Comparison of ENCODE assay signal across 18 mouse cellular contexts in genomic region chr3:95319701-95320625, GRCm38 (mm10). TPM values are rescaled to one million over a fixed set of nuclear protein-coding genes. Genes with fewer than 3 reads are reported as not detected.
A peak's percentile ranks its signal among the peaks of the same experiment; 100 is the strongest.
DNase-seq lines count a peak whose midpoint lies in the region; ATAC-seq and TF ChIP-seq lines count a peak whose summit lies in the region.
"Had no signal": no experiment of that assay in that cellular context is flagged by ENCODE, and none has a peak within 500 bp of the region (broad histone marks: within the 10 kb centered on the region; RNA-seq: fewer than 3 reads in every experiment).

No protein-coding gene starts in this region.

- TF ChIP-seq POLR2A in liver, adult 2 months (IDR thresholded peaks at IDR 0.05; ENCODE audit: extremely low read depth, insufficient read depth, low read length): no peak
- TF ChIP-seq POLR2A in myocyte (IDR thresholded peaks at IDR 0.05; ENCODE audit: insufficient read length, low read depth): no peak

- no peak for DNase-seq in hindbrain, embryonic 10.5 days (ENCODE audit: low spot score)
- no peak for DNase-seq in hindbrain, embryonic 11.5 days (ENCODE audit: low spot score)
- peak; percentile 97 for DNase-seq in liver, adult 2 months (ENCODE audit: extremely low read depth, low read depth, low spot score)
- DNase-seq in liver, embryonic 14.5 days (ENCODE audit: low read depth in 3 of 3, low spot score in 3 of 3): no peak
- no peak for DNase-seq in T-cell, adult 2 months (ENCODE audit: low spot score)
- DNase-seq: cerebellum, adult 8-10 months; heart, adult 2 months; kidney, adult 9 months; kidney, postnatal 25 days; right cerebral cortex, postnatal 4 days; thymus, postnatal 14 days had no signal

- TF ChIP-seq EP300 in liver, embryonic 14.5 days (IDR thresholded peaks at IDR 0.05; ENCODE audit: low read depth): no peak

- no peak overlapping the region for H3K4me3 ChIP-seq in hindbrain, embryonic 10.5 days
- H3K4me3 ChIP-seq in hindbrain, embryonic 11.5 days (ENCODE audit: low read depth, low read length): no peak overlapping the region
- H3K4me3 ChIP-seq in liver, adult 2 months (ENCODE audit: insufficient read depth, low read depth, low read length): peak overlapping the region; percentile 5; the same call in 1 of the 2 replicates
- H3K4me3 ChIP-seq in liver, embryonic 12.5 days: no peak overlapping the region
- no peak overlapping the region for H3K4me3 ChIP-seq in liver, embryonic 14.5 days (ENCODE audit: insufficient read depth in 1 of 2, low read depth in 2 of 2, low read length in 2 of 2)
- H3K4me3 ChIP-seq in myocyte: no peak overlapping the region
- H3K4me3 ChIP-seq: embryonic facial prominence, embryonic 10.5 days; heart, adult 2 months; heart, embryonic 15.5 days; limb, embryonic 10.5 days had no signal

- no peak for ATAC-seq in hindbrain, embryonic 11.5 days (ENCODE audit: low FRiP score)
- ATAC-seq in liver, embryonic 12.5 days: no peak
- no peak for ATAC-seq in liver, embryonic 14.5 days (ENCODE audit: insufficient read depth)
- ATAC-seq: inflammation-experienced regulatory T-cells, adult 6 months; midbrain, embryonic 16.5 days had no signal

- H3K9ac ChIP-seq in hindbrain, embryonic 11.5 days (ENCODE audit: low read depth, low read length): no peak overlapping the region
- H3K9ac ChIP-seq in liver, adult 2 months (ENCODE audit: low read depth, low read length): peak overlapping the region; percentile 70
- no peak overlapping the region for H3K9ac ChIP-seq in liver, embryonic 12.5 days
- H3K9ac ChIP-seq in liver, embryonic 14.5 days (replicated peaks): no peak overlapping the region
- H3K9ac ChIP-seq: heart, embryonic 15.5 days had no signal

- no peak overlapping the region for H3K4me2 ChIP-seq in hindbrain, embryonic 11.5 days (replicated peaks; ENCODE audit: low read depth, low read length)
- H3K4me2 ChIP-seq in liver, embryonic 12.5 days: no peak overlapping the region
- peak overlapping the region; percentile 44 for H3K4me2 ChIP-seq in liver, embryonic 14.5 days (ENCODE audit: low read depth)
- no peak overlapping the region for H3K4me2 ChIP-seq in myocyte (ENCODE audit: low read depth)
- H3K4me2 ChIP-seq: heart, embryonic 15.5 days had no signal

- 67% methylated on average over 12 of the region's 12 CpGs for WGBS in hindbrain, embryonic 10.5 days
- WGBS in hindbrain, embryonic 11.5 days: 68% methylated on average over 12 of the region's 12 CpGs
- 28% methylated on average over 12 of the region's 12 CpGs for WGBS in liver, adult 2 months
- 73% methylated on average over 12 of the region's 12 CpGs for WGBS in liver, embryonic 12.5 days (ENCODE audit: insufficient replicate concordance)
- whole genome bisulfite sequencing in liver, embryonic 14.5 days (ENCODE audit: insufficient replicate concordance): 66% methylated on average over 12 of the region's 12 CpGs

- H3K27me3 ChIP-seq in hindbrain, embryonic 10.5 days (ENCODE audit: insufficient read depth, poor library complexity, severe bottlenecking): no peaks in the 10 kb centered on the region
- H3K27me3 ChIP-seq in hindbrain, embryonic 11.5 days (ENCODE audit: control insufficient read depth, insufficient read depth, low read length): no peaks in the 10 kb centered on the region
- H3K27me3 ChIP-seq in liver, adult 2 months (ENCODE audit: control insufficient read depth, insufficient read depth, low read length): no peaks in the 10 kb centered on the region
- H3K27me3 ChIP-seq in liver, embryonic 12.5 days (replicated peaks): no peaks in the 10 kb centered on the region
- no peaks in the 10 kb centered on the region for H3K27me3 ChIP-seq in liver, embryonic 14.5 days (ENCODE audit: control insufficient read depth, insufficient read depth, low read length)
- no peaks in the 10 kb centered on the region for H3K27me3 ChIP-seq in myocyte (ENCODE audit: control insufficient read depth, insufficient read depth, insufficient read length)
- H3K27me3 ChIP-seq: heart, embryonic 15.5 days had no signal

- peak overlapping the region; percentile 51 for H3K27ac ChIP-seq in hindbrain, embryonic 10.5 days
- H3K27ac ChIP-seq in hindbrain, embryonic 11.5 days (ENCODE audit: low read depth, low read length): no peak overlapping the region
- H3K27ac ChIP-seq in liver, adult 2 months (replicated peaks; ENCODE audit: insufficient read depth, low read depth, low read length): peak overlapping the region; percentile 92
- no peak overlapping the region for H3K27ac ChIP-seq in liver, embryonic 12.5 days
- no peak overlapping the region for H3K27ac ChIP-seq in liver, embryonic 14.5 days
- H3K27ac ChIP-seq: embryonic facial prominence, embryonic 10.5 days; heart, adult 2 months; limb, embryonic 10.5 days had no signal

- peaks cover 59% of the 10 kb centered on the region for H3K36me3 ChIP-seq in hindbrain, embryonic 10.5 days
- peaks cover 23% of the 10 kb centered on the region for H3K36me3 ChIP-seq in hindbrain, embryonic 11.5 days (ENCODE audit: control insufficient read depth, insufficient read depth, low read length)
- H3K36me3 ChIP-seq in liver, adult 2 months (ENCODE audit: control insufficient read depth, insufficient read depth, low read length): peaks cover 46% of the 10 kb centered on the region
- peaks cover 72% of the 10 kb centered on the region for H3K36me3 ChIP-seq in liver, embryonic 12.5 days
- H3K36me3 ChIP-seq in liver, embryonic 14.5 days (replicated peaks; ENCODE audit: control insufficient read depth, insufficient read depth, low read depth): peaks cover 52% of the 10 kb centered on the region
- H3K36me3 ChIP-seq in myocyte (ENCODE audit: control insufficient read depth, insufficient read depth): peaks cover 54% of the 10 kb centered on the region

- no peak overlapping the region for H3ac ChIP-seq in myocyte (ENCODE audit: control insufficient read depth, insufficient read length)

- peaks cover 31% of the 10 kb centered on the region; the same call in 1 of the 2 replicates for H3K79me2 ChIP-seq in liver, adult 2 months (ENCODE audit: control insufficient read depth, insufficient read depth, low read length)
- H3K79me2 ChIP-seq in myocyte (ENCODE audit: control insufficient read depth, insufficient read depth): peaks cover 52% of the 10 kb centered on the region

- no peaks in the 10 kb centered on the region for H3K9me3 ChIP-seq in hindbrain, embryonic 10.5 days
- H3K9me3 ChIP-seq in hindbrain, embryonic 11.5 days (ENCODE audit: control insufficient read depth, low read length): no peaks in the 10 kb centered on the region
- no peaks in the 10 kb centered on the region for H3K9me3 ChIP-seq in liver, embryonic 12.5 days (replicated peaks)
- no peaks in the 10 kb centered on the region for H3K9me3 ChIP-seq in liver, embryonic 14.5 days (ENCODE audit: control insufficient read depth, low read length)
- H3K9me3 ChIP-seq: embryonic facial prominence, embryonic 10.5 days; heart, embryonic 15.5 days; limb, embryonic 10.5 days had no signal

- TF ChIP-seq CTCF in liver, adult 2 months (IDR thresholded peaks at IDR 0.05; ENCODE audit: low read depth, low read length): no peak
- no peak for TF ChIP-seq CTCF in liver, embryonic 14.5 days (IDR thresholded peaks at IDR 0.05; ENCODE audit: low read depth)

- peaks cover 48% of the 10 kb centered on the region for H3K4me1 ChIP-seq in hindbrain, embryonic 10.5 days (replicated peaks)
- peaks cover 14% of the 10 kb centered on the region for H3K4me1 ChIP-seq in hindbrain, embryonic 11.5 days (replicated peaks; ENCODE audit: control insufficient read depth, insufficient read depth, low read length)
- peaks cover 44% of the 10 kb centered on the region for H3K4me1 ChIP-seq in liver, adult 2 months (ENCODE audit: control insufficient read depth, insufficient read depth, low read length)
- peaks cover 43% of the 10 kb centered on the region for H3K4me1 ChIP-seq in liver, embryonic 12.5 days
- peaks cover 14 to 26% of the 10 kb centered on the region in 2 experiments for H3K4me1 ChIP-seq in liver, embryonic 14.5 days (replicated peaks; ENCODE audit: control insufficient read depth in 2 of 2, insufficient read depth in 2 of 2, low read length in 1 of 2)

RNA-seq across cellular contexts. Expression of gene Cers2, which starts 5.4 kb away (rescaled TPM):
- polyA plus RNA-seq in hindbrain, embryonic 10.5 days (2016; fragmentation: Nextera tagmentation; extraction: Ambion mirVana): 116 and 123 TPM in 2 replicates
- 101 and 105 TPM in 2 replicates for polyA plus RNA-seq in hindbrain, embryonic 11.5 days (2014; fragmentation: Nextera tagmentation; extraction: Ambion mirVana)
- total RNA-seq in liver, adult 2 months (2014; rRNA removed): 283 and 284 TPM in 2 replicates
- 266 and 271 TPM in 2 replicates for polyA plus RNA-seq in liver, adult 2 months (2012; rRNA removed)
- 134 and 135 TPM in 2 replicates for polyA plus RNA-seq in liver, embryonic 12.5 days (2016; fragmentation: Nextera tagmentation; extraction: Ambion mirVana)
- polyA plus RNA-seq in liver, embryonic 14.5 days (2012; rRNA removed): 55.1 and 63.8 TPM in 2 replicates
- 80.2 and 88.2 TPM in 2 replicates for polyA plus RNA-seq in liver, embryonic 14.5 days (2014; fragmentation: Nextera tagmentation; extraction: Ambion mirVana)
- 116 TPM for polyA plus RNA-seq in myocyte (2012; fragmentation: generic; extraction: Trizol)

RNA-seq across cellular contexts. Expression of gene Anxa9, which starts 13.0 kb away (rescaled TPM):
- 2.0 and 2.1 TPM in 2 replicates for polyA plus RNA-seq in hindbrain, embryonic 10.5 days (2016; fragmentation: Nextera tagmentation; extraction: Ambion mirVana)
- polyA plus RNA-seq in hindbrain, embryonic 11.5 days (2014; fragmentation: Nextera tagmentation; extraction: Ambion mirVana): 1.6 and 2.1 TPM in 2 replicates
- total RNA-seq in liver, adult 2 months (2014; rRNA removed): 0.54 and 0.55 TPM in 2 replicates
- polyA plus RNA-seq in liver, adult 2 months (2012; rRNA removed): 0.47 and 0.91 TPM in 2 replicates
- 3.1 and 4.6 TPM in 2 replicates for polyA plus RNA-seq in liver, embryonic 12.5 days (2016; fragmentation: Nextera tagmentation; extraction: Ambion mirVana)
- polyA plus RNA-seq in liver, embryonic 14.5 days (2012; rRNA removed): 2.5 and 2.6 TPM in 2 replicates
- 2.8 and 3.8 TPM in 2 replicates for polyA plus RNA-seq in liver, embryonic 14.5 days (2014; fragmentation: Nextera tagmentation; extraction: Ambion mirVana)
- polyA plus RNA-seq in myocyte (2012; fragmentation: generic; extraction: Trizol): 1.5 TPM

RNA-seq across cellular contexts. Expression of gene Setdb1, which starts 37.0 kb away (rescaled TPM):
- polyA plus RNA-seq in hindbrain, embryonic 10.5 days (2016; fragmentation: Nextera tagmentation; extraction: Ambion mirVana): 51.7 and 54.4 TPM in 2 replicates
- polyA plus RNA-seq in hindbrain, embryonic 11.5 days (2014; fragmentation: Nextera tagmentation; extraction: Ambion mirVana): 58.6 and 63.2 TPM in 2 replicates
- total RNA-seq in liver, adult 2 months (2014; rRNA removed): 13.3 and 15.7 TPM in 2 replicates
- polyA plus RNA-seq in liver, adult 2 months (2012; rRNA removed): 6.3 and 8.6 TPM in 2 replicates
- polyA plus RNA-seq in liver, embryonic 12.5 days (2016; fragmentation: Nextera tagmentation; extraction: Ambion mirVana): 31.0 and 31.6 TPM in 2 replicates
- polyA plus RNA-seq in liver, embryonic 14.5 days (2012; rRNA removed): 11.2 and 14.1 TPM in 2 replicates
- polyA plus RNA-seq in liver, embryonic 14.5 days (2014; fragmentation: Nextera tagmentation; extraction: Ambion mirVana): 13.4 and 15.2 TPM in 2 replicates
- polyA plus RNA-seq in myocyte (2012; fragmentation: generic; extraction: Trizol): 11.5 TPM

RNA-seq across cellular contexts. Expression of gene Prune1, which starts 38.1 kb away (rescaled TPM):
- 28.2 and 28.6 TPM in 2 replicates for polyA plus RNA-seq in hindbrain, embryonic 10.5 days (2016; fragmentation: Nextera tagmentation; extraction: Ambion mirVana)
- 31.0 and 31.3 TPM in 2 replicates for polyA plus RNA-seq in hindbrain, embryonic 11.5 days (2014; fragmentation: Nextera tagmentation; extraction: Ambion mirVana)
- total RNA-seq in liver, adult 2 months (2014; rRNA removed): 7.6 and 7.8 TPM in 2 replicates
- polyA plus RNA-seq in liver, adult 2 months (2012; rRNA removed): 11.3 and 12.8 TPM in 2 replicates
- 11.8 and 12.1 TPM in 2 replicates for polyA plus RNA-seq in liver, embryonic 12.5 days (2016; fragmentation: Nextera tagmentation; extraction: Ambion mirVana)
- polyA plus RNA-seq in liver, embryonic 14.5 days (2012; rRNA removed): 8.0 TPM in 2 replicates
- polyA plus RNA-seq in liver, embryonic 14.5 days (2014; fragmentation: Nextera tagmentation; extraction: Ambion mirVana): 6.8 and 7.3 TPM in 2 replicates
- 43.1 TPM for polyA plus RNA-seq in myocyte (2012; fragmentation: generic; extraction: Trizol)

RNA-seq across cellular contexts. Expression of gene Mindy1, which starts 38.8 kb away (rescaled TPM):
- 33.9 and 44.1 TPM in 2 replicates for polyA plus RNA-seq in hindbrain, embryonic 10.5 days (2016; fragmentation: Nextera tagmentation; extraction: Ambion mirVana)
- 42.2 and 46.5 TPM in 2 replicates for polyA plus RNA-seq in hindbrain, embryonic 11.5 days (2014; fragmentation: Nextera tagmentation; extraction: Ambion mirVana)
- 56.6 and 63.6 TPM in 2 replicates for total RNA-seq in liver, adult 2 months (2014; rRNA removed)
- polyA plus RNA-seq in liver, adult 2 months (2012; rRNA removed): 122 and 137 TPM in 2 replicates
- polyA plus RNA-seq in liver, embryonic 12.5 days (2016; fragmentation: Nextera tagmentation; extraction: Ambion mirVana): 18.8 and 22.5 TPM in 2 replicates
- polyA plus RNA-seq in liver, embryonic 14.5 days (2012; rRNA removed): 13.2 and 13.6 TPM in 2 replicates
- polyA plus RNA-seq in liver, embryonic 14.5 days (2014; fragmentation: Nextera tagmentation; extraction: Ambion mirVana): 16.1 and 16.8 TPM in 2 replicates
- 33.3 TPM for polyA plus RNA-seq in myocyte (2012; fragmentation: generic; extraction: Trizol)

Comparison
In these comparisons a context has a peak if more than half of its experiments do, and no peak if none do; other contexts are left out.
1. H3K27ac ChIP-seq: peak in hindbrain, embryonic 10.5 days (single experiment) and liver, adult 2 months (single experiment); none in hindbrain, embryonic 11.5 days (single experiment), liver, embryonic 12.5 days (single experiment) and liver, embryonic 14.5 days (single experiment).